Mouse (Mus musculus) MEL (cell line): ENCODE data around the gene Uap1. TPM values are rescaled to one million over a fixed set of nuclear protein-coding genes. Genes with fewer than 3 reads are reported as not detected.

Source experiments
- DNase-seq: peaks from one replicate; pipeline ENCODE4 v3.0.0; 2011; ENCODE audit warnings: low read depth, low spot score
- H3K27ac ChIP-seq: 2 replicates; pipeline ENCODE4 v1.5.1; 2012; ENCODE audit warnings: low read depth, mild to moderate bottlenecking, control low read depth, low read length, moderate library complexity; ENCODE audit not compliant: control insufficient read depth
- H3K27me3 ChIP-seq, 2 experiments: fragments of 150-350 bp in 1 of 2; sonication (generic) in 1 of 2; 2 replicates each; pipeline ENCODE4 v1.6.1; 2012; ENCODE audit warnings: low read length in 2 of 2, mild to moderate bottlenecking in 2 of 2, improper control_type of control experiment in 1 of 2, moderate library complexity in 1 of 2; ENCODE audit not compliant: insufficient read depth in 2 of 2, control insufficient read depth in 1 of 2
- H3K36me3 ChIP-seq, 2 experiments: 2 replicates each; pipeline ENCODE4 v1.6.1; 2012 to 2014; ENCODE audit warnings: low read length in 2 of 2, improper control_type of control experiment in 1 of 2, inconsistent platforms in 1 of 2, mild to moderate bottlenecking in 1 of 2; ENCODE audit not compliant: insufficient read depth in 2 of 2, control insufficient read depth in 1 of 2
- H3K4me1 ChIP-seq, 2 experiments: fragments of 150-350 bp in 1 of 2; sonication (generic) in 1 of 2; 2 replicates each; pipeline ENCODE4 v1.6.1; 2012; ENCODE audit warnings: low read length in 2 of 2, improper control_type of control experiment in 1 of 2, mild to moderate bottlenecking in 1 of 2; ENCODE audit not compliant: insufficient read depth in 2 of 2, control insufficient read depth in 1 of 2
- H3K4me3 ChIP-seq, 2 experiments: fragments of 150-350 bp in 1 of 2; sonication (generic) in 1 of 2; 2 replicates each; pipeline ENCODE4 v1.5.1; 2012; ENCODE audit warnings: low read depth in 2 of 2, low read length in 2 of 2, mild to moderate bottlenecking in 2 of 2, moderate library complexity in 2 of 2, control low read depth in 1 of 2, improper control_type of control experiment in 1 of 2; ENCODE audit not compliant: control insufficient read depth in 1 of 2, insufficient read depth in 1 of 2
- H3K79me2 ChIP-seq: 2 replicates; pipeline ENCODE4 v1.6.1; 2012; ENCODE audit warnings: mild to moderate bottlenecking, low read length, moderate library complexity; ENCODE audit not compliant: control insufficient read depth, poor library complexity, insufficient read depth
- H3K9ac ChIP-seq: 2 replicates; pipeline ENCODE4 v1.6.1; 2012; ENCODE audit warnings: low read depth, mild to moderate bottlenecking, control low read depth, low read length, moderate library complexity; ENCODE audit not compliant: control insufficient read depth, poor library complexity, severe bottlenecking
- H3K9me3 ChIP-seq: fragments of 150-350 bp; sonication (generic); replicated peaks from 2 replicates; pipeline ENCODE4 v1.6.1; 2012; ENCODE audit warnings: mild to moderate bottlenecking, low read length, improper control_type of control experiment, moderate library complexity; ENCODE audit not compliant: insufficient read depth
- BHLHE40 ChIP-seq: IDR thresholded peaks from 2 replicates; pipeline ENCODE4 v1.6.1; 2012; ENCODE audit warnings: low read depth, mild to moderate bottlenecking, inconsistent platforms, low read length, improper control_type of control experiment, borderline replicate concordance
- CHD1 ChIP-seq: IDR thresholded peaks from 2 replicates; pipeline ENCODE4 v1.6.1; 2012; ENCODE audit warnings: low read depth, mild to moderate bottlenecking, inconsistent platforms, low read length, improper control_type of control experiment
- EP300 ChIP-seq, 2 experiments: IDR thresholded peaks; 2 replicates each; pipeline ENCODE4 v1.6.1; 2011; ENCODE audit warnings: improper control_type of control experiment in 2 of 2, low read length in 2 of 2, low read depth in 1 of 2, mild to moderate bottlenecking in 1 of 2
- ETS1 ChIP-seq: IDR thresholded peaks from 2 replicates; pipeline ENCODE4 v1.6.1; 2012; ENCODE audit warnings: low read depth, mild to moderate bottlenecking, inconsistent platforms, low read length, improper control_type of control experiment, moderate library complexity
- GABPA ChIP-seq: IDR thresholded peaks from 2 replicates; pipeline ENCODE4 v1.6.1; 2012; ENCODE audit warnings: low read depth, mild to moderate bottlenecking, inconsistent platforms, low read length, improper control_type of control experiment, moderate library complexity
- GATA1 ChIP-seq: IDR thresholded peaks from 2 replicates; pipeline ENCODE4 v1.6.1; 2011; ENCODE audit warnings: low read depth, low read length, improper control_type of control experiment
- MAFK ChIP-seq: IDR thresholded peaks from 2 replicates; pipeline ENCODE4 v1.6.1; 2011; ENCODE audit warnings: low read depth, mild to moderate bottlenecking, low read length, improper control_type of control experiment, borderline replicate concordance
- MAZ ChIP-seq: IDR thresholded peaks from 2 replicates; pipeline ENCODE4 v1.6.1; 2012; ENCODE audit warnings: low read depth, mild to moderate bottlenecking, inconsistent platforms, low read length, improper control_type of control experiment
- MXI1 ChIP-seq: IDR thresholded peaks from 2 replicates; pipeline ENCODE4 v1.6.1; 2011; ENCODE audit warnings: mild to moderate bottlenecking, low read depth, low read length, improper control_type of control experiment
- MYB ChIP-seq: IDR thresholded peaks from 2 replicates; pipeline ENCODE4 v1.6.1; 2011; ENCODE audit warnings: mild to moderate bottlenecking, low read depth, low read length, improper control_type of control experiment
- MYC ChIP-seq: IDR thresholded peaks from 2 replicates; pipeline ENCODE4 v1.6.1; 2011; ENCODE audit warnings: low read depth, mild to moderate bottlenecking, low read length, improper control_type of control experiment, moderate library complexity
- NELFE ChIP-seq: IDR thresholded peaks from 2 replicates; pipeline ENCODE4 v1.6.1; 2011; ENCODE audit warnings: low read depth, low read length, improper control_type of control experiment
- NRF1 ChIP-seq: IDR thresholded peaks from 2 replicates; pipeline ENCODE4 v1.6.1; 2014; ENCODE audit warnings: low read depth, mild to moderate bottlenecking, inconsistent platforms, low read length, improper control_type of control experiment, moderate library complexity; ENCODE audit not compliant: poor library complexity, insufficient read depth, severe bottlenecking
- POLR2AphosphoS2 ChIP-seq: IDR thresholded peaks from 2 replicates; pipeline ENCODE4 v1.6.1; 2011; ENCODE audit warnings: low read length, improper control_type of control experiment
- RCOR1 ChIP-seq: IDR thresholded peaks from 2 replicates; pipeline ENCODE4 v1.6.1; 2012; ENCODE audit warnings: low read depth, mild to moderate bottlenecking, inconsistent platforms, low read length, improper control_type of control experiment
- SIN3A ChIP-seq: IDR thresholded peaks from 2 replicates; pipeline ENCODE4 v1.6.1; 2012; ENCODE audit warnings: low read length, improper control_type of control experiment, inconsistent platforms
- TAL1 ChIP-seq: IDR thresholded peaks from 2 replicates; pipeline ENCODE4 v1.6.1; 2012; ENCODE audit warnings: mild to moderate bottlenecking, inconsistent platforms, low read length, moderate library complexity, mixed read lengths
- TBP ChIP-seq: IDR thresholded peaks from 2 replicates; pipeline ENCODE4 v1.8.0; 2011; ENCODE audit warnings: low read depth, low read length, improper control_type of control experiment
- TCF12 ChIP-seq: IDR thresholded peaks from 2 replicates; pipeline ENCODE4 v1.6.1; 2014; ENCODE audit warnings: low read depth, mild to moderate bottlenecking, inconsistent platforms, low read length, improper control_type of control experiment, moderate library complexity
- ZC3H11A ChIP-seq: IDR thresholded peaks from 2 replicates; pipeline ENCODE4 v1.6.1; 2012; ENCODE audit warnings: low read depth, mild to moderate bottlenecking, inconsistent platforms, low read length, improper control_type of control experiment
- ZKSCAN1 ChIP-seq: IDR thresholded peaks from 2 replicates; pipeline ENCODE4 v1.6.1; 2012; ENCODE audit warnings: low read depth, mild to moderate bottlenecking, inconsistent platforms, low read length, improper control_type of control experiment, moderate library complexity
- ZMIZ1 ChIP-seq: IDR thresholded peaks from 2 replicates; pipeline ENCODE4 v1.6.1; 2012; ENCODE audit warnings: low read depth, mild to moderate bottlenecking, inconsistent platforms, low read length, improper control_type of control experiment, moderate library complexity
- ZNF384 ChIP-seq: IDR thresholded peaks from 2 replicates; pipeline ENCODE4 v1.6.1; 2012; ENCODE audit warnings: low read depth, mild to moderate bottlenecking, inconsistent platforms, low read length, improper control_type of control experiment
- polyA plus RNA-seq, 2 experiments: library from polyadenylated mRNA; stranded (reverse) in 1 of 2; unstranded in 1 of 2; fragments of >175 nt in 1 of 2; fragments of >200 nt in 1 of 2; gene quantifications; 2 replicates each; pipeline versions ENCODE4 v1.2.1 to v1.2.4; 2012; ENCODE audit warnings: low replicate concordance in 2 of 2, low read depth in 1 of 2; ENCODE audit not compliant: insufficient read length in 2 of 2, insufficient read depth in 1 of 2, missing spikeins in 1 of 2
- total RNA-seq: library from RNA; depleted of rRNA; stranded (reverse); fragments of 300-350 nt; gene quantifications from 2 replicates; pipeline ENCODE4 v1.2.3, GENCODE M21; 2012

Uap1 gene
- total and polyA plus RNA-seq, 3 experiments: 74.5 to 80.8 TPM; not detected in 1

GRCm38 (mm10) chr1:170164053-170164614 is 10.6 kb downstream of the Uap1 start:
- Histone ChIP-seq H3K9ac (peak overlapping the region; percentile 38), H3K9me3 (no peaks in the 10 kb centered on the region), H3K79me2 (peaks cover 11% of the 10 kb centered on the region), H3K4me3 (no peak overlapping the region), H3K4me1 (peaks cover 38 to 46% of the 10 kb centered on the region in 2 experiments), H3K27ac (peak overlapping the region; percentile 98), H3K27me3 (no peaks in the 10 kb centered on the region), H3K36me3 (peaks cover 45 to 63% of the 10 kb centered on the region in 2 experiments)
- no peak for DNase-seq
- TF ChIP-seq ZKSCAN1 (no peak), MYB (no peak)

- Histone ChIP-seq H3K4me1 (peaks cover 35 to 43% of the 10 kb centered on the region in 2 experiments), H3K9me3 (no peaks in the 10 kb centered on the region), H3K27me3 (no peaks in the 10 kb centered on the region), H3K27ac (peak overlapping the region; percentile 98), H3K9ac (peak overlapping the region; percentile 38), H3K4me3 (no peak overlapping the region), H3K36me3 (peaks cover 51 to 57% of the 10 kb centered on the region in 2 experiments), H3K79me2 (peaks cover 11% of the 10 kb centered on the region)
- peak; percentile 88 for DNase-seq
- peak; percentile 32 for TF ChIP-seq TAL1
- peak; percentile 56; the same call in 1 of the 2 replicates for TF ChIP-seq MAFK
- TF ChIP-seq MXI1: no peak; the same call in 1 of the 2 replicates
- peak; percentile 79 for TF ChIP-seq GATA1
- peak; percentile 87 for TF ChIP-seq SIN3A
- TF ChIP-seq NELFE: no peak
- no peak for TF ChIP-seq GABPA
- TF ChIP-seq ETS1: peak; percentile 91
- 0 out of 2 replicates have a peak, but pooled peaks have one; percentile 41 for TF ChIP-seq MYC
- TF ChIP-seq RCOR1: peak; percentile 81
- TF ChIP-seq TCF12: peak; percentile 86
- TF ChIP-seq POLR2AphosphoS2: no peak
- peak; percentile 55; the same call in 1 of the 2 replicates for TF ChIP-seq MAZ
- TF ChIP-seq TBP: 0 out of 2 replicates have a peak, but pooled peaks have one; percentile 31
- TF ChIP-seq ZNF384: peak; percentile 17; the same call in 1 of the 2 replicates
- TF ChIP-seq MYB: peak; percentile 92
- peak; percentile 93 to 95 for TF ChIP-seq EP300 (IDR thresholded peaks at IDR 0.05; ENCODE audit: low read depth in 1 of 2, low read length in 2 of 2)
- TF ChIP-seq BHLHE40: peak; percentile 26; the same call in 1 of the 2 replicates
- TF ChIP-seq NRF1: no peak
- TF ChIP-seq ZKSCAN1: no peak
- 0 out of 2 replicates have a peak, but pooled peaks have one; percentile 18 for TF ChIP-seq ZMIZ1
- TF ChIP-seq CHD1: 0 out of 2 replicates have a peak, but pooled peaks have one; percentile 39
- TF ChIP-seq ZC3H11A: no peak
These were observed 11.3 kb downstream of the Uap1 start for GRCm38 (mm10) chr1:170163398-170163943.
